Mouse (Mus musculus): ENCODE data around the gene Zfp654. TPM values are rescaled to one million over a fixed set of nuclear protein-coding genes. Genes with fewer than 3 reads are reported as not detected.

The Zfp654 gene
- total RNA-seq, 4 experiments from 2014 or later = 15.6 to 18.9 (median 17.0) TPM

DNA sequence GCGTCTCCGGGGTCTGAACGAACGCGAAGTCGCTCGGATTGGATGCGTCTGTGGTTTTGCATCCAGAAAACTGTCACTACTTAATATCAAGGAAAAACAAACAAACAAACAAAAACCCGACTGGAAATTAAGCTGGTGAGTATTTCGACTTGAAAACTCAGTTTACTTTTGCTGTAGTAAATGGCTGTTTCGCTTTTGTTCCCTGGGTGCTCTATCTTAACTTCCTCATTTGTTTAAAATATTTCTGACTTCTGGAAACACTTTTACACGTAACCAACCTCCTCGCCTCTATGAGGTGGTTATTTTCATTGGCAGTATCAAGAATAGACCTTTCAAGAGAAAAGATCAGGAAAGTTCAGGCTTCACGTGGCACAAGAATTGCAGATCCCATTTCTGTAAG, 1.4 kb upstream of the Zfp654 start:
- DNase-seq (ENCODE audit: low spot score in 2 of 2) = no peak

DNA sequence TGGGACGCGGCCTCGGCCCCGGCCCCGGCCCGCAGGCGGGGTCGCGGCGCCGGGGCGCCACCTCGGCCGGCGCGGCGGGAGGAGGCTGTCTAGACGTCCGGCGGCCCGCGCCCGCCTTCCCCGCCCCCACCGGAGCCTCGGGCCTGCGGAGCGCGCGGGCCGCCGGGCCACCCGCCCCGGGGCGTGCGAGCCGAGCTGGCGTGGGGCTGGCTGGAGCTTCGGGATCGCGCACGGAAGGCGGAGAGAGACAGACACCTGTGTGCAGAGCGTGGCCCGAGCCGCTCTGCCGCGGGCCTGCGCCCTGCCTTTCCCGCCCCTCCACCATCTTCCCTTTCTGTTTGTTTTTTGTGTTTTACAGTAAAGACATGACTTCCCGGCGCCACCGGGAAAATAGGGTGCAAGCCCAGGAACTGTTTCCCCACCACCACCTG, 1.0 kb upstream of the Zfp654 start:
- peak in 1 of 2 experiments; percentile 14 for DNase-seq (ENCODE audit: low spot score in 2 of 2)

DNA sequence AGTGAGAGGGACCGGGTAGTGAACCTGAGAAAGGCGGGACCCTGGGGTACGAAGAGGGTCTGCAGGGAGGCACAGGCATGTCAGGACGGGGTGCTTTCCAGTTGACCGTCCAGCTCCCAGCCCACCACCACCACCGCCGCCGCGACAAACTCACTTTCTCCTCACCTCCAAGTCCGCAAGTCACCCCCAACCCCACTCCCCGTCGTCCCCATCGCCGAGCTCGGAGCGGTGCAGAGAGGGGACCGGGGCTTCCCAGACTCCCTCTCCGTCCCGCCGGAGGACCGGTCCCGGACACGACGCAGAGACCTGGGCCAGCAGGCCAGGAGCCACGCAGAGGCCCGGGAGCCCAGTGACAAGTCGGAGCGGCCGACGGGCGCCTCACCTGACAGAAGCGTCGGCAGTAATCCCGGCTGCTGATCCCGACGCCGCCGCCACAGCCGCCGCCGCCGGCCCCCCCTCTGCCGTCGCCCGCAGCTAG, 328 bp downstream of the Zfp654 start:
- DNase-seq (ENCODE audit: low spot score in 2 of 2) = peak in 1 of 2 experiments; percentile 15

DNA sequence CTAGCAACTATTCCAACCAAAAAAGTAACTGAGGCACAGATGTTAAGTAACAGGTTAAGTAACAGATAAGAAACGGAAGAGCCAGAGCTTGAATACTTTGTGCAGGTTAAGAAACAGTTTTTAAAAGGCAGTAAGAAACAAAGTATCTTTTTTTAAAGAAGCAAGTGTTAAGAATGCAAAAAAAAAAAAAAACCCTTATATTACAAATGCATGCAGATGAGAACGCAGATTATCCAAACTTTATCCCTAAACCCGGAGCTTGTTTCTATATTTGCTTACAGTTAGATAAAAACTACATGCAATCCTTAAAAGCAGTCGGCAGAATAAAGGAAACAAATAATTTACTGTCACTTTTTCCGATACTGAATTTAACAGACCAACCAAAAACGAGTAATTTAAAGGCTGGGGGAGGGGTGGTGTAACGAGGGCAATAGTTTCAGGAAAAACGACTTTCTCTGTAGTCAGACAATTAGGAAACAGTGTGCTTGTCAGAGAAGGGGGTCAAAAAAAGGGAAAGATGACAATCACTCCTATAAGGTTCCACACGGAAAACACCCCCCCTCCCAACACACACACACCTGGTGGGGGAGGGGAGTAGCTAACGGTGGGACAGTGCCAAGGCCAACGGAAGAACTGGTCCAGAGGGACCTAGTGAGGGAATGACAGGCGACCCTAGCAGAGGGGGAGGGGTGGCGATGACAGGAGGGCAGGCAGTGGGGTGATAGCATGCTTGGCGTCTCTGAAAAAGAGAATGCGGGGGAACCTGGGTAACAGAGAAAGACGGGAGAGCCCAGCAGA, 966 bp downstream of the Zfp654 start:
- DNase-seq (ENCODE audit: low spot score in 2 of 2) = peak; percentile 9 to 39

DNA sequence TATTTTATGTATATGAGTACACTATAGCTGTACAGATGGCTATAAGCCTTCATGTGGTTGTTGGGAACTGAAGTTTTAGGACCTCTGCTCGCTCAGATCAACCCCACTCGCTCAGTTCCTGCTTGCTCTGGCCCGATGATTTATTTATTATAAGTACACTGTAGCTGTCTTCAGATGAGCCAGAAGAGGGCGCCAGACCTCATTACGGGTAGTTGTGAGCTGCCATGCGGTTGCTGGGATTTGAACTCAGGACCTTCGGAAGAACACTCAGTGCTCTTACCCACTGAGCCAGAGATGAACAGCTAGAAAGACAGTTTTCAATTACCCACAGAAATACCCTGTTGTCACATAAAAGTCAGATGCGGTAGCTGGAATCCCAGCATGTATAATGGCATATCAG, 5.5 kb downstream of the Zfp654 start:
- DNase-seq (ENCODE audit: low spot score in 2 of 2) = no peak

DNA sequence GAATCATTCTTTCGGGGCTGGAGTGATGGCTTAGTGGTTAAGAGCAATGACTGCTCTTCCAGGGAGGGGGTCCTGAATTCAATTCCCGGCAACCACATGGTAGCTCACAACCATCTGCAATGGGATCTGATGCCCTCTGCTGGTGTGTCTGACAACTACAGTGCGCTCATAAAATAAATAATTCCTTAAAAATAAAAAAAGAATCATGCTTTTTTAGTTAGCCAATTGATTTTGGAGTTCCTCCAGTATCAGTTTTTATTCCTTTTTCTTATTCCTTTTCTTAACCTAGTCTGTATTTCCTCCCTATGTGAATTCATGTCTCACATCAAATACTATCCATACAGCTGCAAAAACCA, 9.1 kb downstream of the Zfp654 start:
- no peak for DNase-seq (ENCODE audit: low spot score in 2 of 2)

DNA sequence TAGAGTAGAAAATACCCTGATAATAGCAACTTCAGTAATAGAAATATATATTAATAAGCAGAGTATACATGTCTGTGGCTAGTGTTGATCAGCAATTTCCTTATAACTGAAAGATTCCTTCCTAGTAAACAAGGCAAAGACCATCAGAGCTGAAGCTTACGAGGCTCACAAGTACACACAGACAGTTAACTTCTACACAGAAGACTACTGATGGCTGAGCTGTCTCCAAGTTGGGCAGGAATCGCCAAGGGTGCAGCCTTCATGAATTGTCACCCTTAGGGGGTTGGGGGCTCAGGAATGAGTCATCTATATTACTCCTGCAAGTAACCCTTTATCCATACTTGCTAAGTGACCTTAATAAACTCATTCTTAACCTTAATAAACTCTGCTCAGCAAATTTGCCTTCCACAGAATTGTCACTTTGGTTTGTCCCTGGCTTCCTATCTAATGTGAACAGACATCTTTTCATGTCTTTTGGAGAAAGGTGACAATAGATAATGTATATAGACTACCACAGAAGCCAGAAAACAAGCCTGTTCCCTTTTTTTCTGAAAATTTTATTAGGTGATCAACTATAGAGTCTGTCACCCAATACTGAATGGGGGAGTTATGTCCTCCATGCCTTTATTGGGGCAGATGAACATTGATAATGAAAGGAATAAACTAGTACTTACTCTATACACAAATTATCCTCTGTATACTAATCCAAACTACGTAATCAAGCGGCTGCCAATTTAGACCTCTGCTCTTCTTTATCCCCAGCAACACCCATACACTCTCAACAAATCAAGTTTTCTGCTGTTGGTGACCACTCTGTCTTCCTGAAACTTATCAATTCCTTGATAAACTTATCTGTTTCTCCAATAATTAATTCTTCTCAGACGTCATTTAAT, 9.7 kb downstream of the Zfp654 start:
- no peak for DNase-seq (ENCODE audit: low spot score in 2 of 2)

DNA sequence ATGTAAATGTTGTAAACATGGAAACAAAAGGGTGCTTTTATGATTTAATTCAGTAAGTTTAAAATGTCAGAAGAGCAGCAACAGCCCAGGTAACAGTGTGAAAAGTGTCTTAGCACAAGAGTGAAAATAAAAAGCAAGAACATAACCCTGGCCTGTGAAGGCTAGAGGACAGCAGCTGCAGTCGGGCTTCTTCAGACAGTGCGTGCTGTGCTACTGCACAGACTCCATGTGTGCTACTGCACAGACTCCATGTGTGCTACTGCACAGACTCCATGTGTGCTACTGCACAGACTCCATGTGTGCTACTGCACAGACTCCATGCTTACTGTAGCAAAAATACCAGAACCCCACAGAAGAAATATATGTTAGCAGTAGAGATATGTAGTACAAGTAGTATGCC, 14.7 kb downstream of the Zfp654 start:
- no peak for DNase-seq (ENCODE audit: low spot score in 2 of 2)

DNA sequence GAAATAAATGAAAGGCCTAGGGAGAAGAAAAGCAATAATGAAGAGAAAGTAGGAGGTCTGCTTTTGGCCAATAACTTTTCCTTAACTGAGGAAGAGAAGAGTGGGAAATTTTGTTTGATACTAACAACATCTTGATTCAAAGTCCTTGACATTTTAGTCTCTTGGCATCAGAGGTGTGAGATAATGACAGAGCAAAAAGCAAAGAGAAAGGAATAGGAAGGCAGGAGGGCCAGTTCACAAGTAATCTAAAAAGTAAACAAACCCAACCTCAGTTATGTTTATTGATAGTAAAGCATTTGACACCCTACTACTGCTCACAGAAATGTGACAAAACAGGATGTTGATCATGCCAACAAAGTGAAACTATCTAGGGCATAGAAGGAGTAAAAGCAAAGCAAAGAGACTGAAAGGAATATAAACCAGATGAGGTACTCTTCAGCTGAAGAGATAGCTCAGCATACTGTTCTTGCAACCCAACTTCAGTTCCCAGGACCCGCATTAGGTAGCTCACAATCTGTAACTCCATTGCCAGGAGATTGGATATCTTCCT, 15.4 kb downstream of the Zfp654 start:
- DNase-seq (ENCODE audit: low spot score in 2 of 2) = no peak

DNA sequence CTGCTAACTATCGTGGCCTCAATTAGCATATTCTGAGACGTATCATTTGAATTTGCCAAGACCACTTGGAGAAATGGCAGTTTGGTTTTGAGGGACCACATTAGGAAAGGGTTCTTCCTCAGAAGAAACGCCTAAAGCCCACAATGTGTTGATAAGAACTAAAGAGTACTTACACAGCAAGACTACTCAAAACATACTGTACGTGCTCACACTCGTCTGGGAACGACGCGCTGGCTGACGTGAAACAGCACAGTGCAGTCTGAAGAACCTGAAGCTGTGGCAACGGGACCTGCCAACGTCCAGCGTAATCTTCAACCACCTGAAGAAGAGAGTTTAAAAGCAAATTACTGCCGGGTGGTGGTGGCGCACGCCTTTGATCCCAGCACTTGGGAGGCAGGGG, 21.2 kb downstream of the Zfp654 start:
- no peak for DNase-seq (ENCODE audit: low spot score in 2 of 2)

DNA sequence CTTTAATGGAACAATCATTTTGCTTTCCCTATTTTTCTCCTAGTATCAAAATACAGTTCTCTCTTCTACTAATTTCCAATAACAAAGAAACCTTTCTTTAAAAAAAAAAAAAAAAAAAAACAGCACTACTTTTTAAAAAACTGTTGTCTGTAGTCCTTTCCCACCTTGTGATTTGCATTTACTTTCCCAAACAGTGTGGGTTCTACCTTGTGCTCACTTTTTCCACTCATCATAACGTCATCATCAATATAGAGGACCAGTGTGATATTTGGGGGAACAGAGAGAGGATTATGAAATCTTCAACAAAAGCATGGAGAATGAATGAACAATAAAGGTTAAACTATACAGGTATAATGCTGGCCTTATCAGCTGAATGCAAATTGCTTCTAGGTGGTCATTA, 27.0 kb downstream of the Zfp654 start:
- DNase-seq (ENCODE audit: low spot score in 2 of 2) = no peak

DNA sequence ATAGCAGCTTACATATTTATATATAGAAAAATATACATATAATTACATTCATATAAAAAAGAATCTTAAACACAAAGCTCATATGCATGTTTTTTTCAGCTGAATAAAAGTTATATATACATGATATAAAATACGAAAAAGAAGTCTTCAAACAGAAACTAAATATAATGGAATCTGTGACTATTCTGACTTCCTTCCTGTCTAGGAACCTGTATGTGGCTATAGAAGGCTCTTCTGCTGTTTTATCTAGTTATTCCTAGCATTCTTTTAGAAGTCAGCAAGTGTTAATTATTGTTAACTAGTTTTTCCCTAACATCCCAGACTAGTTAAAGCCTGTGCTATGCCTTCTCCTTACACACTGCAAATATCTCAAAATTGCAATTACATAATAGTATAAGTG, 27.6 kb downstream of the Zfp654 start:
- no peak for DNase-seq (ENCODE audit: low spot score in 2 of 2)

DNA sequence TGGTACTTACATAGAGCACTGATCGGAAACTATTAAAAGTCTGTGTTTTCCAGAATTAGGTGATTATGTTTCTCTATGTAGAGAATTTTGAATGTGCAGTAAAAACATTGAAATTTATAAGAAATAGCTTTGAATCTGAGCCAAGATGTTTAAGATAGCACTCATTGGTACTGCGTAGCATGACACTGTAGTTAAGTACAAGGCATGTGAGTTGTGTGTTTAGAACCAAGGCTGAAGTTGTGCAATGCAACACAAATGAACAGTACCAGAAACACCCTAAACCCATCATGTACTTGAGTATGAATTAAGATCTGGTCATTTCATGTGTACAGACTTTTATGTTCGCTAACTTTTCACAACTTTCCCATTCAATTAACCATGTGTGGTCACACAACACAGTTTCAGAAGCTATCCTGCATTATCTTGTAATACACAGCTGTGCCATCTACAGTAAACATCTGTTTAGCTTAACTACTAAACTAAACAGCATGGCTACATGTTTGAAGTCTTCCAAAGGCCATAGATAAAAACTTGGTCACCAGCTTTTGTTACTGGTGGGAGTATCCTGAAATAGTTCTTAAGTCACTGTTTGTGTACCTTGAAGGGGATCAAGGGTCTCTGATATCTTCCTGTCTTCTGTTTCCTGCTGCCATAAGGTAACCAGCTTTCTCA, 34.2 kb downstream of the Zfp654 start:
- no peak for DNase-seq (ENCODE audit: low spot score in 2 of 2)

DNA sequence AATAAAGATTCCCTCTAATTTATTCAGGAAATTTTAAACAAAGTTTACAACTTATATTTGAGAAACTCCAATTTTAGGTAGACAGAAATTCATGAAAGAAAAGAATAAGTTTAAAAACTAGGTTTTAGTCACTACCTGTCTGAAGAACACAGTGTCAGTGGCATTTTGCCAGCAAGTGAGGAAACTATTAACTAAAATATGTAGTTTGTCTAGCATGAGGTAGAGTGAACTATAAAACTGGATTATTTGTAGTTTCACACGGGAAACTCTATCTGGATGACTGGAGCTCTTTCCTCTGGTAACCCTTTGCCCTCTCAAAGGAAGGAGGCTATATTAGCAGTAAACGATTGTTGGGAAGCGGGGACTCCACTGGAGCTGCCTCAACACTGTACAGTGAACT, 48.4 kb downstream of the Zfp654 start:
- no peak for DNase-seq (ENCODE audit: low spot score in 2 of 2)

DNA sequence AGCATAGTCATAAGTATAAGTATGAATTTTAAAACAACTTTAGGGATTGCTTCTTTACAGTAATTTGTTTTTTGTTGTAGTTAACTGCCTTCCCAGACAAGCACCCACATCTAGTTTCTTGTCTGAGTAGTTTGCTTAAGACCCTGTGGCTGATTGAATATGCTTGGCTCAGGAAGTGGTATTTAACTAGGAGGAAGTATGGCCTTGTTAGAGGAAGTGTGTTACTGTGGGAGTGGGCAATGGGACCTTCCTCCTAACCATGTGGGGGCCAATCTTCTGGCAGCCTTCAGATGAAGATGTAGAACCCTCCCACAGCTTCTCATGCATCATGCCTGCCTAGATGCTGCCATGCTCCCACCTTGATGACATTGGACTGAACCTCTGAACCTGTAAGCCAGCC, 49.8 kb downstream of the Zfp654 start:
- no peak for DNase-seq (ENCODE audit: low spot score in 2 of 2)

DNA sequence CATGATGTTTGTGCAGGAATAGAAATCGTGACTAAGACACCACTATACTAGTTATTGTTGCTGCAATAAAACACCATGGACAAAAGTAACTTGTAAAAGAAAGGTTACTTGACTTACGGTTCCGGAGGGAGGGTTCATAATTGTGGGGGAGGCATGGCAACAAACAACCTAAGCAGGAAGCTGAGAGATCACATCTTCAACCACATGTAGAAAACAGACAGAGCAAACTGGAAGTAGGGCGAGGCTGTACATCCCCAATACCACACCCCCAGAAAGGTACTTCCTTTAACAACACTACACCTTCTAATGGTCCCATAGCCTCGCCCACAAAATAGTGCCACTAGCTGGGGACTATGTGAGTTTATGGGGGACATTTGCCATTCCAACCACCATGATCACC, 51.1 kb downstream of the Zfp654 start:
- no peak for DNase-seq (ENCODE audit: low spot score in 2 of 2)

DNA sequence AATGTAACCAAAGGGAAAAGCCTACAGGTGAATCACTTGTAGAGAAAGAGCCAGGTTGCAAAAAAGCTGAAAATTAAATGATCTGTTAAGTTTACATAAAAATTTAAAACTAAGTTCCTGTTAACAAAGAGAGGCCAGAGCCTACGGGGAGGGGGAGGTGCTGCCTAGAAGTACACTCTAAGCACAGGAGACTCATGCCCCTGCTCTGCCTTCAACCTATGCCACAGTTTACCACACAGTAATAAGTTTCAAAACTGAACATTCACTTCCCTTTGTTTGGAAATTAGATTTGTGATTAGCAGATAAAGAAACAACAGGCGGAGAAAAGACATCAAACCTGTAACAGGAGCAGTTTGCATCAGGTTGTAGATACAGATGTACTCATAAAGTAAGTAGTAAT, 56.6 kb downstream of the Zfp654 start:
- no peak for DNase-seq (ENCODE audit: low spot score in 2 of 2)

DNA sequence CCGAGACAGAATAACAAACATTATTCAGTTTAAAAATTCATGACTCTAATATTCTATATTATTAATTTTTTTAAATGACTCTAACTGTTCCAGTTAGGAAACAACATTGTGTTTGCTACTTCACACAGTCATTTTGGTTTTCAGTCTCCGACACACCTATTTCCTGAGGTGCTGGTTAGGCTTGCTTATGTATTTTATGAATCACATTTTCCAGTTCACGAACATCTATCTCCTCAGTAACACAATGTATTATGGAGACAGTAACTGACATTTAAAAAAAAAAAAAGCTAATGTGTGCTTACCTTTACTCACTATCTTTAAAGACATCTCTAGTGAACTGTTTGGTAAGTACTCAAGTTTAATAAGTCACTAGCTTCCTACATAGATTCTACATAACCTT, 61.7 kb downstream of the Zfp654 start:
- DNase-seq (ENCODE audit: low spot score in 2 of 2) = no peak

DNA sequence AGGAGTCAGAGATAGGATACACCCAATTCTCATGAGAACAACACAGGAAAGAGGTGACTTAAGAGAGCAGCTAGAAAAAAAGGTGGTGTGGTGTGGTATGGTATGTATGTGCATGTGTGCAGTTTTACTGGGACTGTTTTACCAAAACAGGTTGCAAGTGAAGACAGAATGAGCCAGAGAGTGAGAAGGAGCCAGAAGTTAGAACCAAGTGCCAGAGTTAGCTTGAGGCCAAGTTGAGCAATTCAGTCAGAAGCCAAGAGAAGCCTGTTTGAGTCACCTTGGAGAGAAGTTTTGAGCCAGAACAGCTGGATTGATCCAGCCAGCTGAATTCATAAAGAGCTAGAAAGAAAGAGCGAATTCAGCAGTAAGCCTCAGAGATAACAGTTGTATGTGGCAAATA, 75.9 kb downstream of the Zfp654 start:
- no peak for DNase-seq (ENCODE audit: low spot score in 2 of 2)

DNA sequence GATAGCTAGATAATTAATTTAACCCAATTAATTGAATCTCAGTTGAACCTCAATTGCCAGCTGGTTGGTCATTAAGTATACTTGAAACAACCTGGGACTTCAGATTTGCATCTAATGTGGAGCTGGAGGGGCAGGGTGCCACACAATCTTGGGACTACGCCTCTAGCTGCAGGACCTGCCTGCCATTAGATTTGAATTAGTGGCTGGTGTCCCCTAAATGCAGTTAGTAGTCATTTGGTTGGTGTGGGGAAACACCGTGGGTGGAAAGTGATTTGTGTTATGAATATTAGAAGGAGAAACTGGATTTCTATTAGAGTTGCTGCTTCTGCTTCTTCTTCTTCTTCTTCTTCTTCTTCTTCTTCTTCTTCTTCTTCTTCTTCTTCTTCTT, 80.0 kb downstream of the Zfp654 start:
- no peak for DNase-seq (ENCODE audit: low spot score in 2 of 2)

DNA sequence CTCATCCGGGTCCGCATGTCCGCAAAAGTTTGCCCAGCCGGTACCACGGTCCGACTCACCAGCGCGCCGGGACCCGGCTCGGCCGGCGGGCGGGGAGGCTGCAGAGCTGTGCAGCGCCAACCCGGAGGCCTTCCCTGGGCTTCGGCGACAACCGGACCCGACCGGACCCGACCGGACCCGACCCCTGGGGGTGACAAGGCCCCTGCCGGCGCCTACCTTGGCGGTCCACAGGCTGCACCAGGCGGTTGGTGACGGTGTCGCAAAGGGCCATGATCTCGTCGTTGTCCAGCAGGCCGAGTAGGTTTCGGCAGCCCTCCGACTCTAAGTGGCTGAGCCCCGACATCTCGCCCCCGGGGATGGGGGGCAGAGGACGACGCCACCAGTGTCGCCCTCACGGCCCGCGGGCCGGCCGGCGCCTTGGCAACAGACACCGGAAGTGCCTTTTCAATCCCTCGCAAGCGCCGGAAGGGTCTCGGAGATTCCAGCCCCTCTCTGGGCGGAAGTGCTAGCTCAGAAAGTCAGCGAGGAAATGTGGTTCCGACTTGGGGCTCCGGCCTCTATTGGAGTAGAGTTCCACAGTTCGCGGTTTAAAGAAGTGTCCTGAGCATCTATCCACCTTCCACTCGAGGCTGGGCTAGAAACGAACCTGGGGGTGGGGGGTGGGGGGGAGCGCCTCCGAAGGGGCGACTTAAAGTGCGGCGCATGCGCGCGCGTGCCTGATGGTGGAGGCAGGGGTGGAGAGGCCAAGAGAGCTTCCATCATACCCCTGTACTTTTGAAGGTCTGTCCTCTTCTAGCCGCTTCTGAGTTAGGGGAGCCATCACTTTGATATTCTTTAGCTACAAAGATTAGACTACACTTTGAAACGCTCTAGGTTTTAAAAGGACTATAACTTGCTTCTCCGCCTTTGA, 80.7 kb downstream of the Zfp654 start, which contains the start of gene 4930453N24Rik:
Gene 4930453N24Rik, minus strand, starts transcription at position 641 of the 910 bp plus-strand sequence.
- DNase-seq (ENCODE audit: low spot score in 2 of 2) = peak; percentile 78 to 83

Data from layer of hippocampus, adult 8-10 months (tissue).